Mouse (Mus musculus): ENCODE measurements at regions not wholly inside any gene's neighbourhood (a gene's known extent, or its start where the extent isn't known, plus 50 kb on each side); places are given as distances from the start of the nearest gene placed in this dataset.

- TF ChIP-seq CTCF (IDR thresholded peaks at IDR 0.05; ENCODE audit: control insufficient read depth, insufficient read depth, insufficient read length) (no peak), MYOG (IDR thresholded peaks at IDR 0.05; ENCODE audit: control insufficient read depth, extremely low read depth, insufficient read length) (no peak), USF1 (IDR thresholded peaks at IDR 0.05; ENCODE audit: low read depth) (no peak), CEBPB (IDR thresholded peaks at IDR 0.05; ENCODE audit: low read depth) (no peak), MYOD1 (IDR thresholded peaks at IDR 0.05; ENCODE audit: control insufficient read depth, insufficient read length, low read depth) (no peak), MAX (IDR thresholded peaks at IDR 0.05) (no peak)
Observed at GRCm38 (mm10) chr17:62467072-62467471, 414.0 kb downstream of the Efna5 start.
